Mouse (Mus musculus): ENCODE data around the gene Ets1. TPM values are rescaled to one million over a fixed set of nuclear protein-coding genes. Genes with fewer than 3 reads are reported as not detected.

The Ets1 gene
- polyA plus RNA-seq, 1 experiment from 2014 or later: 9.9 TPM

GRCm38 (mm10) chr9:32735071-32735470, 99.0 kb downstream of the Ets1 start:
- Histone ChIP-seq H3K36me3 (ENCODE audit: control insufficient read depth, insufficient read depth, low read length) (0 out of 2 replicates have a peak, but pooled peaks cover 6% of the 10 kb centered on the region), H3K4me3 (ENCODE audit: low read depth, low read length) (no peak overlapping the region), H3K4me2 (replicated peaks; ENCODE audit: low read depth) (no peak overlapping the region), H3K9ac (ENCODE audit: low read length) (no peak overlapping the region), H3K4me1 (replicated peaks; ENCODE audit: control insufficient read depth, insufficient read depth) (no peaks in the 10 kb centered on the region), H3K27ac (replicated peaks) (no peak overlapping the region), H3K27me3 (ENCODE audit: control insufficient read depth, insufficient read depth, low read length) (no peaks in the 10 kb centered on the region), H3K9me3 (ENCODE audit: control insufficient read depth, low read length) (no peaks in the 10 kb centered on the region)
- ATAC-seq (ENCODE audit: low FRiP score, low TSS enrichment) (no peak), DNase-seq (ENCODE audit: low spot score) (no peak)
- 89% methylated on average over 7 of the region's 7 CpGs for WGBS
- TF ChIP-seq CTCF (IDR thresholded peaks at IDR 0.05; ENCODE audit: low read depth) (no peak), EP300 (optimal IDR thresholded peaks at IDR 0.05) (no peak)

DNA sequence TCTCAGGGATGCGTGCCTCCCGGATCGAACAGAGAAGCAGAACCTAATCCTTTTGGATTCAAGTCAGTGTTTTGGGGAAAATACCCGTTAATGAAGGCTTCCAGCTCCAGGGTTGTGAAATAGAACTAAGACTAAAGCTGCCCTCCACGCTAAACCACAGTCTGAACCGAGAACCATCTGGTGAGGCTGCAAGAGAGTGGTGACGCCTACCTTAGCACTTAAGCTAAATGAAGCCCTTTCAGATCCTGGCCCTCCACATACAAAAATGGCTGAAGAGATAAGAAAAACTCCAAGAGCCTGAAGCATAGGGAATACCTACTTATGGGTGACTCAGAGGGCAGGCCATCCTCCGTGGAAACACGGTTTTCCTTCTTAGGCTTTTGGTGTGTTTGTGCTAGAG, 100.0 kb downstream of the Ets1 start:
- no peaks in the 10 kb centered on the region for H3K27me3 ChIP-seq (ENCODE audit: control insufficient read depth, insufficient read depth, low read length)
- no peaks in the 10 kb centered on the region for H3K4me1 ChIP-seq (replicated peaks; ENCODE audit: control insufficient read depth, insufficient read depth)
- H3K9me3 ChIP-seq (ENCODE audit: control insufficient read depth, low read length): no peaks in the 10 kb centered on the region
- no peak overlapping the region for H3K9ac ChIP-seq (ENCODE audit: low read length)
- H3K4me2 ChIP-seq (replicated peaks; ENCODE audit: low read depth): no peak overlapping the region
- DNase-seq (ENCODE audit: low spot score): no peak
- WGBS: 77% methylated on average over 9 of the region's 9 CpGs
- no peak overlapping the region for H3K4me3 ChIP-seq (ENCODE audit: low read depth, low read length)
- TF ChIP-seq EP300 (optimal IDR thresholded peaks at IDR 0.05) (no peak), CTCF (IDR thresholded peaks at IDR 0.05; ENCODE audit: low read depth) (no peak)
- H3K36me3 ChIP-seq (ENCODE audit: control insufficient read depth, insufficient read depth, low read length): 0 out of 2 replicates have a peak, but pooled peaks cover 6% of the 10 kb centered on the region
- H3K27ac ChIP-seq (replicated peaks): no peak overlapping the region
- no peak for ATAC-seq (ENCODE audit: low FRiP score, low TSS enrichment)

- TF ChIP-seq EP300 (optimal IDR thresholded peaks at IDR 0.05) (no peak), CTCF (IDR thresholded peaks at IDR 0.05; ENCODE audit: low read depth) (no peak)
- H3K27me3 ChIP-seq (ENCODE audit: control insufficient read depth, insufficient read depth, low read length): no peaks in the 10 kb centered on the region
- H3K9me3 ChIP-seq (ENCODE audit: control insufficient read depth, low read length): no peaks in the 10 kb centered on the region
- no peak for ATAC-seq (ENCODE audit: low FRiP score, low TSS enrichment)
- DNase-seq (ENCODE audit: low spot score): no peak
- no peak overlapping the region for H3K9ac ChIP-seq (ENCODE audit: low read length)
- H3K4me2 ChIP-seq (replicated peaks; ENCODE audit: low read depth): no peak overlapping the region
- peaks cover 6% of the 10 kb centered on the region; the same call in 1 of the 2 replicates for H3K36me3 ChIP-seq (ENCODE audit: control insufficient read depth, insufficient read depth, low read length)
- no peak overlapping the region for H3K4me3 ChIP-seq (ENCODE audit: low read depth, low read length)
- no peaks in the 10 kb centered on the region for H3K4me1 ChIP-seq (replicated peaks; ENCODE audit: control insufficient read depth, insufficient read depth)
- 94% methylated on average over 4 of the region's 4 CpGs for WGBS
- H3K27ac ChIP-seq (replicated peaks): no peak overlapping the region
Measured at GRCm38 (mm10) chr9:32739988-32740387, 104.0 kb downstream of the Ets1 start.

DNA sequence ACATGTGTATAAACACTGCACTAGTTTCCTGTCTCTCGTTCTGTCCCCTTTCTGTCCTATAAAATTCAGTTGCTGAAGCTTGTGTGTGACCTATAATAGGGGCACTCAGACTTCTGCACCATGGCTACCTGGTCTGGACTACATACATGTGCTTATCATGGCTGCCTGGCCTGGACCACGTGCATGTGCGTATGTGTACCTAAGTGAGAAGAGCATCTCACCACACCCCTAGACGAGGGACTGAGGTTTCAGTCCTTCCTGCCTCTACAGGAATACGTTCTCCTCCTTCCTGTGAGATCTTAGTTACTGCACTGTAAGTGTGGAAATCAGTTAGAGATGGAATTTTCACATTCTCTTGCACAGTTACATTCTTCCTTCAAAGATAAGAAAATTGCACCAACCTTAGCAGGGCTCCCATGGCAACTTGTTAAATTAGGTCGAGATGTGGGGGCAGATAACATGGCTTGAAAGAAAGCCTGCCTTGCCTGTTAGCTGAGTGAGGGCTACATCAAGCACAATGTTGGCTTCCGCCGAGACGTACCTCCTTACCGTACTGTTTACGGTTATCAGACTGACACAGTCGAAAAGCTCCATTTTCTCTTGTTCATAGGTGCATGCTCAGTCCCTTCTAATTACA, 104.8 kb downstream of the Ets1 start:
- no peak for ATAC-seq (ENCODE audit: low FRiP score, low TSS enrichment)
- no peak for DNase-seq (ENCODE audit: low spot score)
- Histone ChIP-seq H3K4me1 (replicated peaks; ENCODE audit: control insufficient read depth, insufficient read depth) (no peaks in the 10 kb centered on the region), H3K36me3 (ENCODE audit: control insufficient read depth, insufficient read depth, low read length) (peaks cover 6% of the 10 kb centered on the region; the same call in 1 of the 2 replicates), H3K4me2 (replicated peaks; ENCODE audit: low read depth) (no peak overlapping the region), H3K9ac (ENCODE audit: low read length) (no peak overlapping the region), H3K27ac (replicated peaks) (no peak overlapping the region), H3K9me3 (ENCODE audit: control insufficient read depth, low read length) (no peaks in the 10 kb centered on the region), H3K4me3 (ENCODE audit: low read depth, low read length) (no peak overlapping the region), H3K27me3 (ENCODE audit: control insufficient read depth, insufficient read depth, low read length) (no peaks in the 10 kb centered on the region)
- 70% methylated on average over 12 of the region's 12 CpGs for WGBS
- TF ChIP-seq EP300 (optimal IDR thresholded peaks at IDR 0.05) (no peak), CTCF (IDR thresholded peaks at IDR 0.05; ENCODE audit: low read depth) (no peak)

- no peak overlapping the region for H3K4me2 ChIP-seq (replicated peaks; ENCODE audit: low read depth)
- WGBS: 91% methylated on average over 2 of the region's 2 CpGs
Measured at GRCm38 (mm10) chr9:32741681-32742080, 105.7 kb downstream of the Ets1 start.

DNA sequence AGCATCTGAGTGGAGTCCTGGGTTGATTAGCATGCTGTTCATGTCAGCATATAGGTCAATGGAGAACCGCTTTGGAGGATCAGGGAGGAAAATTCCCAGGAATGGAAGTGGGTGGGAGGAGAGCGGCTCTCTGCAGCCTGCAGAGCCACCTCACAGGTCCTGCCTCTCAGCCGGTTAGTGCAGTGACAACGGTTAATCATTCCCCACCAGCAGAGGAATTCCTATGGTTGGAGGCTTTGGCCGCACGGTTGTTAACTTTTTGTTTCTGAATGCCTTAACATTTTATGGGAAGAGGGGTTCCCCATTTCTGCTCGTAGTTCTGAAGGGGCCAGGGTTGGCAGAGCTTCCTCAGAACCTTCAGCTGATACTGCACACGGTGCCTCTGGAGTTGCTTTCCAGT, 107.1 kb downstream of the Ets1 start:
- H3K9ac ChIP-seq (ENCODE audit: low read length): no peak overlapping the region
- H3K27ac ChIP-seq (replicated peaks): no peak overlapping the region
- H3K4me1 ChIP-seq (replicated peaks; ENCODE audit: control insufficient read depth, insufficient read depth): no peaks in the 10 kb centered on the region
- TF ChIP-seq CTCF (IDR thresholded peaks at IDR 0.05; ENCODE audit: low read depth) (no peak), EP300 (optimal IDR thresholded peaks at IDR 0.05) (no peak)
- ATAC-seq (ENCODE audit: low FRiP score, low TSS enrichment) (no peak), DNase-seq (ENCODE audit: low spot score) (no peak)
- no peaks in the 10 kb centered on the region for H3K9me3 ChIP-seq (ENCODE audit: control insufficient read depth, low read length)
- WGBS: 61% methylated on average over 8 of the region's 8 CpGs
- H3K4me3 ChIP-seq (ENCODE audit: low read depth, low read length): no peak overlapping the region
- peaks cover 4% of the 10 kb centered on the region; the same call in 1 of the 2 replicates for H3K36me3 ChIP-seq (ENCODE audit: control insufficient read depth, insufficient read depth, low read length)
- no peaks in the 10 kb centered on the region for H3K27me3 ChIP-seq (ENCODE audit: control insufficient read depth, insufficient read depth, low read length)
- no peak overlapping the region for H3K4me2 ChIP-seq (replicated peaks; ENCODE audit: low read depth)

More at GRCm38 (mm10) chr9:32741681-32742080, 105.7 kb downstream of the Ets1 start:
- ATAC-seq (ENCODE audit: low FRiP score, low TSS enrichment) (no peak), DNase-seq (ENCODE audit: low spot score) (no peak)
- peaks cover 6% of the 10 kb centered on the region; the same call in 1 of the 2 replicates for H3K36me3 ChIP-seq (ENCODE audit: control insufficient read depth, insufficient read depth, low read length)
- H3K4me1 ChIP-seq (replicated peaks; ENCODE audit: control insufficient read depth, insufficient read depth): no peaks in the 10 kb centered on the region
- H3K4me3 ChIP-seq (ENCODE audit: low read depth, low read length): no peak overlapping the region
- no peak overlapping the region for H3K9ac ChIP-seq (ENCODE audit: low read length)
- no peaks in the 10 kb centered on the region for H3K9me3 ChIP-seq (ENCODE audit: control insufficient read depth, low read length)
- no peak overlapping the region for H3K27ac ChIP-seq (replicated peaks)
- H3K27me3 ChIP-seq (ENCODE audit: control insufficient read depth, insufficient read depth, low read length): no peaks in the 10 kb centered on the region
- TF ChIP-seq CTCF (IDR thresholded peaks at IDR 0.05; ENCODE audit: low read depth) (no peak), EP300 (optimal IDR thresholded peaks at IDR 0.05) (no peak)

All from stomach, postnatal 0 days (tissue).